Mouse (Mus musculus) midbrain, embryonic 16.5 days (tissue): ENCODE data around the gene Cadm1. TPM values are rescaled to one million over a fixed set of nuclear protein-coding genes. Genes with fewer than 3 reads are reported as not detected.

Source experiments
- ATAC-seq: fragments of 200-750 bp; cut with Nextera tagmentation; 2 replicates; pipeline ENCODE4 v1.8.0; 2017; ENCODE audit warnings: moderate TSS enrichment
- H3K27ac ChIP-seq: fragments of 300-500 bp; sonication (generic); 2 replicates; pipeline ENCODE4 v1.5.1; 2014; ENCODE audit warnings: mild to moderate bottlenecking, low read length, mixed read lengths
- H3K27me3 ChIP-seq: fragments of 300-500 bp; sonication (generic); 2 replicates; pipeline ENCODE4 v1.6.1; 2014; ENCODE audit warnings: low read depth, low read length, mixed read lengths; ENCODE audit not compliant: control insufficient read depth, insufficient read depth
- H3K36me3 ChIP-seq: fragments of 300-500 bp; sonication (generic); 2 replicates; pipeline ENCODE4 v1.6.1; 2014; ENCODE audit warnings: mild to moderate bottlenecking, low read length, moderate library complexity, mixed read lengths; ENCODE audit not compliant: control insufficient read depth, insufficient read depth
- H3K4me1 ChIP-seq: fragments of 300-500 bp; sonication (generic); 2 replicates; pipeline ENCODE4 v1.6.1; 2014; ENCODE audit warnings: mild to moderate bottlenecking, low read length, mixed read lengths; ENCODE audit not compliant: control insufficient read depth, insufficient read depth
- H3K4me2 ChIP-seq: fragments of 300-500 bp; sonication (generic); 2 replicates; pipeline ENCODE4 v1.6.1; 2014; ENCODE audit warnings: mild to moderate bottlenecking, low read length, mixed read lengths
- H3K4me3 ChIP-seq: fragments of 300-500 bp; sonication (generic); 2 replicates; pipeline ENCODE4 v1.5.1; 2014; ENCODE audit warnings: low read depth, mild to moderate bottlenecking, low read length, moderate library complexity, mixed read lengths
- H3K9ac ChIP-seq: fragments of 300-500 bp; sonication (generic); 2 replicates; pipeline ENCODE4 v1.6.1; 2014; ENCODE audit warnings: low read depth, low read length, mixed read lengths
- H3K9me3 ChIP-seq: fragments of 300-500 bp; sonication (generic); replicated peaks from 2 replicates; pipeline ENCODE4 v1.6.1; 2014; ENCODE audit warnings: mild to moderate bottlenecking, low read length, mixed read lengths; ENCODE audit not compliant: control insufficient read depth, poor library complexity, severe bottlenecking
- WGBS: fragments of 180-500 bp; shearing (Covaris S2); extraction: QIAGEN DNeasy Blood & Tissue Kit; methylation state at CpG from one replicate; pipeline ENCODE4 v1.1.7; 2014; 5-methylcytosine and 5-hydroxymethylcytosine counted together
- polyA plus RNA-seq: library from polyadenylated mRNA; unstranded; fragments of >200 nt; fragmentation: Nextera tagmentation; extraction: Ambion mirVana; gene quantifications from 2 replicates; pipeline ENCODE4 v1.2.1, GENCODE M21; 2015

Gene Cadm1
- polyA plus RNA-seq, 1 experiment from 2014 or later = 332 TPM

DNA sequence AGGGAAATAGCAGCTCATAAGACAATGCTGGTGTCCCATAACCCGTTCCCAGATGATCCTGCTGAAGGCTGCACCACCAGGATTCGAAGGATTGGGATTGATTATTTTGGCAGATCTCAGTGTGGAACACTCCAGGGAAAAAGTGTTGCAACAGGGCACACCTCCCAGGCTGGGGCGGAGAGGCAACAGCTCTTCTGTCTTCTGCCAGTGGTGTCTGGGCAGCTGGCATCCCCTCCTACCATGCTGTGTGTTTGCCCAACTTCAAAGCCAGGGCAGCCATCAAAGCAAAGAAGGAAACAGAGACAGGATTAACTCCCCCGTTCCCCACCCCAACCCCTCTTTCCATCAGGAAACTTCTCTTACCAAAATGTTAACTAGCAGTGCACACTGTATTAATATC is 13.7 kb upstream of the Cadm1 start:
- 43% methylated on average over 4 of the region's 4 CpGs for WGBS

DNA sequence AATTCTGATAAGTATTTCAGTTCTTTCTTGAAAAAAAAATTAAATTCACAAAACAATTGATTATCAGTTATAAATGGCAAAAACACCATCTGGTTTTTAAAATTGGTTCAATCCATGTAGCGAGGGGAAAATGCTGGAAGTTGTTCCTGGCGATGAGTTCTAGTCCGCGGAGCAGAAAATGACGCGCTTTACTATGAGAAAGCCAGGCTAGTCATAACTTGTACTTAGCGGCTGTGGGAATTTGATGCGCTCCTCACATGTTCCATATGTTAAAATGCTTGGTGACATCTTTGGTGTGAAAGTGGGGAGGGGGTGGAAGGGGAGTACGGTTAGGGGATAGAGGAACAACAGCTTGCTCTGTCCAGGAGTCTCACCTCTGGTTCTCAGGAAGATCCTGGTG is 2.7 kb upstream of the Cadm1 start:
- no peak overlapping the region for H3K4me2 ChIP-seq
- 96% methylated on average over 9 of the region's 9 CpGs for WGBS
- H3K9me3 ChIP-seq = no peaks in the 10 kb centered on the region
- H3K36me3 ChIP-seq = no peaks in the 10 kb centered on the region
- H3K4me1 ChIP-seq = peaks cover 3% of the 10 kb centered on the region
- no peak for ATAC-seq
- no peak overlapping the region for H3K27ac ChIP-seq
- H3K4me3 ChIP-seq = no peak overlapping the region
- H3K9ac ChIP-seq = no peak overlapping the region
- no peaks in the 10 kb centered on the region for H3K27me3 ChIP-seq

More for the DNA sequence above, 13.7 kb upstream of the Cadm1 start:
- H3K4me1 ChIP-seq = no peaks in the 10 kb centered on the region
- peaks cover 3% of the 10 kb centered on the region; the same call in 1 of the 2 replicates for H3K27me3 ChIP-seq
- no peaks in the 10 kb centered on the region for H3K9me3 ChIP-seq
- ATAC-seq = no peak
- H3K9ac ChIP-seq = no peak overlapping the region
- no peak overlapping the region for H3K4me2 ChIP-seq
- H3K4me3 ChIP-seq = no peak overlapping the region
- no peak overlapping the region for H3K27ac ChIP-seq
- H3K36me3 ChIP-seq = no peaks in the 10 kb centered on the region

GRCm38 (mm10) chr9:47527741-47528140 is 2.2 kb upstream of the Cadm1 start:
- no peak for ATAC-seq
- H3K4me1 ChIP-seq = peaks cover 7% of the 10 kb centered on the region

GRCm38 (mm10) chr9:47529182-47529581 is 791 bp upstream of the Cadm1 start:
- Histone ChIP-seq H3K27ac (peak overlapping the region; percentile 95), H3K4me1 (peaks cover 19% of the 10 kb centered on the region), H3K9me3 (no peaks in the 10 kb centered on the region), H3K4me3 (peak overlapping the region; percentile 76), H3K9ac (peak overlapping the region; percentile 76), H3K27me3 (no peaks in the 10 kb centered on the region), H3K36me3 (no peaks in the 10 kb centered on the region), H3K4me2 (peak overlapping the region; percentile 70)
- no peak for ATAC-seq
- 6% methylated on average over 11 of the region's 11 CpGs for WGBS

More at GRCm38 (mm10) chr9:47527741-47528140, 2.2 kb upstream of the Cadm1 start:
- Histone ChIP-seq H3K9me3 (no peaks in the 10 kb centered on the region), H3K4me2 (no peak overlapping the region), H3K27me3 (no peaks in the 10 kb centered on the region), H3K4me3 (no peak overlapping the region), H3K27ac (no peak overlapping the region), H3K36me3 (no peaks in the 10 kb centered on the region), H3K9ac (no peak overlapping the region)
- WGBS = 86% methylated on average over 5 of the region's 5 CpGs

- Histone ChIP-seq H3K9me3 (no peaks in the 10 kb centered on the region), H3K4me3 (peak overlapping the region; percentile 76), H3K4me1 (peaks cover 26% of the 10 kb centered on the region), H3K27ac (peak overlapping the region; percentile 95), H3K9ac (peak overlapping the region; percentile 90), H3K27me3 (no peaks in the 10 kb centered on the region), H3K36me3 (no peaks in the 10 kb centered on the region), H3K4me2 (peak overlapping the region; percentile 70)
- peak; percentile 49 for ATAC-seq
- 1% methylated on average over 27 of the region's 30 CpGs for WGBS
Measured at GRCm38 (mm10) chr9:47530544-47530921, 560 bp downstream of the Cadm1 start.

- WGBS = under 1% methylated on average over 101 of the region's 110 CpGs
- Histone ChIP-seq H3K27me3 (no peaks in the 10 kb centered on the region), H3K4me2 (peak overlapping the region; percentile 70), H3K27ac (peak overlapping the region; percentile 95), H3K4me3 (peak overlapping the region; percentile 76), H3K36me3 (no peaks in the 10 kb centered on the region), H3K9ac (peak overlapping the region; percentile 90), H3K9me3 (no peaks in the 10 kb centered on the region), H3K4me1 (peaks cover 26% of the 10 kb centered on the region)
- ATAC-seq = peak; percentile 34
Measured at GRCm38 (mm10) chr9:47530922-47531850, 1.2 kb downstream of the Cadm1 start.

DNA sequence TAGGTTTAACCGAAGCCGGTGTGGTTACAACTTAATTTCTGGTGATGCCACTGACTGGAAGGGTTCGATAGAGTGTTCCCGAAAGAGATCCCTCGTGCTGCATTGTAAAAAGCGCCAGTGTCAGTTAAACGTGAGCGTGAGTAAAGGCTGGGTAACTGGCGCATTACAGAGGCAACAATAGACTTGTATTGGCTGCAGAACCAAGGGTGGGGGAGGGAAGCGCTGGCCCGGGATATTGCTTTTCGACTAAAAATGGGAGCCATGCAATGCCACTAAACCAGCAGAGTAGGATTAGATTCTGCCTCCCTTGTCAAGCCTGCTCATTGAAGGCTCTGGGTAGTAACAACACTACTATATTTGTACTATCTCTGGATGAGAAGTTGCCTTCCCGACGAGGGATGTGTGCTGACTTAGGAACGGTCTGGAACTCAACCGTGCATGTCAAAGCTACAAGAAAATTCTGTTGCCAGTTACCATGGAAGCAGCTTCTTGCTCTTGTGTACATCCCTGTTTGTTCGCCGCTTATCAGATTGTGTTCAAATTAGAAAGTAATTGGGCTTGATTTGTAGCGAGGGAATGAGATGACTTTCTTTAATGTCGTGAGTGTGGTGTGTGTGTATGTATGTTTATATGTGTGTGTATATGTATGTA is 2.4 kb downstream of the Cadm1 start:
- Histone ChIP-seq H3K4me3 (peak overlapping the region; percentile 76), H3K4me1 (peaks cover 26% of the 10 kb centered on the region), H3K27ac (peak overlapping the region; percentile 95), H3K36me3 (no peaks in the 10 kb centered on the region), H3K4me2 (peak overlapping the region; percentile 70), H3K9ac (peak overlapping the region; percentile 90), H3K9me3 (no peaks in the 10 kb centered on the region), H3K27me3 (no peaks in the 10 kb centered on the region)
- no peak for ATAC-seq
- WGBS = 1% methylated on average over 20 of the region's 20 CpGs

- no peaks in the 10 kb centered on the region for H3K9me3 ChIP-seq
- WGBS = 6% methylated on average over 8 of the region's 8 CpGs
- ATAC-seq = no peak
- H3K4me2 ChIP-seq = peak overlapping the region; percentile 70
- peaks cover 26% of the 10 kb centered on the region for H3K4me1 ChIP-seq
- peak overlapping the region; percentile 90 for H3K9ac ChIP-seq
- no peaks in the 10 kb centered on the region for H3K27me3 ChIP-seq
- peak overlapping the region; percentile 45; the same call in 1 of the 2 replicates for H3K27ac ChIP-seq
- no peaks in the 10 kb centered on the region for H3K36me3 ChIP-seq
- peak overlapping the region; percentile 76 for H3K4me3 ChIP-seq
Measured at GRCm38 (mm10) chr9:47533461-47533860, 3.5 kb downstream of the Cadm1 start.
